Mouse (Mus musculus) ZHBTc4 (cell line): Measurements from ENCODE around the gene Jak1.

Experiments used
- DNase-seq: peaks from one replicate; pipeline ENCODE4 v3.0.0-alpha.2; 2011; ENCODE audit warnings: low read depth, low spot score

The Jak1 gene

DNA sequence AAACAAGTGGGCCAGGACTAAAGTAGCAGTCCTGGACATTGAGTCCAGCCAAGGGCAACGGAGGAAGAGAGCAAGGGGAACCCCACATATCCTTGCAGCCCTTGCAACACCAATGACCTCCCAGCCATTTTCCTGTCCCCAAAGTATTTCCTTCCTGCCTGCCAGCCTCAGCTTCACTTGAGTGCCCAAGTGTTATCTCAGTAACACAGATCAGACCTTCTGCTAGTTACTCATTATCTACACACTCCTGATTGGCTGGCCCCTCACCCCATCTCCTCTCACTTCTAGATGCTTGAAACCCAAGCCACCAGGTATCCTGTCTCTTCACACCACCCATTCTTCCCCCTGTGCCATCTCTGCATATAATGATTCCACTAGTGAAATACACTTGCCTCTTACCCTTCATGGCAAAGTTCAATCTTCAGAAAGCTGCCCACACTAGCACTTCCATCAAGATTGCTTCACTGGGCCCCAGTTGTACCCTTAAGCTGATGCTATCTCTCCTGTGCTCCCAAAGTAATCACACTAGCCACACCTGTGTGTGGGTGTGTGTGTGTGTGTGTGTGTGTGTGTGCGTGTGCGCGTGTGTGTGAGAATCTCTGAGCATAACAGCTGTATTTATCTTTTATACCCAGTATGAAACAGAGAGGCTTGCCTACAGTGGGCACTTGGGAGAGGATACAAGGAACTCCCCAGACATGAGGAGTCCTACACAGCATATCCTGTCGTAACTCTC, 72.7 kb downstream of the Jak1 start:
- no peak for DNase-seq

GRCm38 (mm10) chr4:101187381-101187780, 77.7 kb downstream of the Jak1 start:
- no peak for DNase-seq

DNA sequence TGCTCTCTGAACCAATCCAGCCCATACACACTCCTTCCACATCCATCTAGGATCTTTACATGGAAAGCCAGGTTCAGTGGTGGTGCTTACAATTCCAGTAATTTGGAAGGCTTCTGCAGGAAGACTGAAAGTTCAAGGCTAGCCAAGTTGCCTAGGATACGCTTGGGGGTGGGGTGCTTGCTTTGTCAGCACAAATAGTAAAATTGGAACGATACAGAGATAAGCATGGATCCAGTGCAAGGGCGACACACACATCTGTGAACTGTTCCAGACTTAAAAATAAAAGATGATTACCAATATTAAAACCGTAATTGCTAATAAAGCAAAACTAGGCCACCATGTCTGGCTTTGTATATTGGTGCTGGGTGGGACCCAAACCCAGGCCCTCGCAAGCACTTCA, 78.5 kb downstream of the Jak1 start:
- DNase-seq, result no peak

DNA sequence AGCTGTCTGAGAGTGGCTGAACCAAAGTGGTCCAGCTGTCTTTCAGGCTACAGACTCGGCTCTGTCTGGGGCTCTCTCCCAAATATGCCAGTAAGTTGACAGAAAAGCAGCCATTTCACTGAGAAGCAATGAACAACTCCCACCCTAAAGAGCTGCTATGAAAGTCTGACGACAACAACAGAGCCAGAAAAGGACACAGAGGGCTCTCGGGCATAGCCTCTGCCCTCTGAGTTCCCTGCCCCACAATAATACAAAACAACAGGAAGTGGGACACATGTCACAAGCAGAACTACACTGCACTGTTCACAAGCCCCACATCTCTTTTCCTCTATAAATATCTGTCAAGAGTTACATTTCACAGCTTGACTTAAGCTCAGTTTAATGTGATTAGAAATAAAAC, 79.9 kb downstream of the Jak1 start:
- DNase-seq, result no peak

- peak; percentile 16 for DNase-seq
Measured at GRCm38 (mm10) chr4:101182603-101183011, 82.5 kb downstream of the Jak1 start.

DNA sequence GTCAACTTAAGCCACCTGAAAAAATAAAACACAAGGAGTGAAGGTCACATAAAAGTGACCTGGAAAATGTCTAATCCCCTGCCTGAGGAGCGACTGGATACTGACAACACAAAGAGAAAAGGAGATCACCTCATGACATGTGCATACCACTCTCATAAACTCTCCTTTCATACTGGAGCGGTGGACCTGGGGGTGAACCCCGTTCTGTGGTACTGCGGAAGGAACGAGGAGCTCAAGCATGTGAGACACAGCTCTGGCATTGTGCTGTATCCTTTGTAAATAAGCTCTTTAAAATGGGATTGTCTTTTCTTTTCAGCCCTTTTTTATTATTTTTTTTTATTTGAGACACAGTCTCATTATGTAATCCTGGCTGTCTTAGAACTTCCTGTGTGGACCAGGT, 84.4 kb downstream of the Jak1 start:
- DNase-seq, result no peak

GRCm38 (mm10) chr4:101179836-101180235, 85.2 kb downstream of the Jak1 start:
- DNase-seq, result no peak

DNA sequence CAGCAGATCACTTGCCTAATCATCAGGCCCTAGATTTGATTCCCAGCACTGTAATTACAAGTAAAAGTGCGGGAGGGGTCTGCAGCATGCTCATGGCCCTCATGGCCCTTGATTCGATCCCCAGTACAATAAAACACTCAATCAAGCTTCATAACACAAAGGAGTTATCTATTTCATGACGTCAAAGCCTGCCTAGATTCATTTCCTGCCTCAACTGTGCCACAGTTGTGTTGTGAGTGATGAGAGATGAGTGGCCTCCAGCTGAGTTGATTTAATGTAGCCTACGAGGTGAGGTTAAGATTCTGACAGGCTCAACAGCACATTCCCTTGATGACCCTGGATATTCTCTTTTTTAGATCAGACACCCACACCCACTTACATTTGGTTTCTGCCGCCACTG, 86.0 kb downstream of the Jak1 start:
- DNase-seq, result no peak

DNA sequence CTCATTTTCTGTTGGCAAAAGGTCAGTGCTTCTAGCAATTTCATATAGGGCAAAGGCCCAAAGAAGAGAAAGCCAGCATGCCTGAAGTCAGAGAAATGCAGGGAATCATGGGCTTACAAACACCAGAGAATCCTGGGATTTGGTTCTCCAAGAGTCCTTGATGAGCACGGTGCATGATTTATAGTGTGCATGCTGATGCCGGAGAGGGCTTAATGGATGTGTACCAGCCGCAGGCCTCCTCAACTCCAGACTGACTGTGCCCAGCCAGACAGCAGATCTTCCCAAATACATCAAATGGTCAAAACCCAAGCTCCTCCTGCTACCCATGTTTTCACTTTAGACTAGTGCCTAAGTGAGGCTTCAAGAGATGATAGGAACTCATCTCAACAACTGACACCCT, 87.3 kb downstream of the Jak1 start:
- DNase-seq, result no peak

DNA sequence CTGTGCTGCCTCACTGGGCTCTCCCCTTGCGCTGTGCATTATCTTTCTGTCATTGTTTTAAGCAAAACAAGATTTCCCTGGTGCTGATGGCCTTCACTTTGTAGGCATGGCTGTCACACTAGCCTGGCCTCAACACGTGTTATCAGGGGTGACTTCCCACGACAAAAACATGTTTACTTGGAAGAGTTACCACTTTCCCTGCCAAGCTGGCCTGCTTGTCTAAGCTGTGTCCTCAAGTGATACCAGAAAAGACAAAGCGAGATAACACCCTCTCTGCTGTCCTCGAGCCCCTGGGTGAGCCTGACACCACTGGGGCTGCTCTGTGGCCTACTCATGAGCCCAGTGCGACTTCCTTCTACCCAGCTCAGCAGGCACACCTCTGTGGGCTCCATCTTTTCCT, 89.0 kb downstream of the Jak1 start:
- no peak for DNase-seq

DNA sequence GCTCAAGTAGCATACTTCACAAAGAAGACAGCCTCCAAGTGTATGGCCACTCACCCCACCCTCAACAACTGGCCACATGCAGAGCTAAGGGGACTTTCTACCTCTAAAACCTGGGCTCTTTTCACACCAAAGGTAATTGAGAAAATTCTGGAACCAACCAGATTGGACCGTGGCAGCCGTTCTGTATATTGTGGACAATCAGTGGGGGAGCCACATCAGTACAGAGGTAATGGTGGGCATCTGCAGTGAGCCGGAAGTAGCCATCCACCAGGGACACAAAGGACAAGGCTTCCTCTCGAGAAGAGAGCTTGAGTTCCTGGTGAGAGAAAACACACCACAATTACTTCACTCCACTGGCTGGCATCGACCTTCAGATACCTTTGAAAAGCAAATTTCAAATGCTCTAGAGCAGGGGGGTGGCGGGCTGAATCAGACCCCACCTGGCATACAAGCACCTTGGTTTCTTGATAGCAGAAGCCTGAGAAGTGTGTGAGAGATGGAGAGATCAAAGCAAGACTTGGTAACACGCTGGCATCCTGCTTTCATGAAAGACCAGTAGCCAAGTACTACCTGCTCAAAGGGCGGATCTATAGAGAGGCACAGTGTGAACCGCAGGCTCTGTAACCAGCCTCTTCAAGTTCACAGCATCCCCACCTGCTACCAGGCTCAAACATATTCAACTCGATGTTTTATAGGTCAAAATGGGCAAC, 90.0 kb downstream of the Jak1 start:
- DNase-seq, result no peak

DNA sequence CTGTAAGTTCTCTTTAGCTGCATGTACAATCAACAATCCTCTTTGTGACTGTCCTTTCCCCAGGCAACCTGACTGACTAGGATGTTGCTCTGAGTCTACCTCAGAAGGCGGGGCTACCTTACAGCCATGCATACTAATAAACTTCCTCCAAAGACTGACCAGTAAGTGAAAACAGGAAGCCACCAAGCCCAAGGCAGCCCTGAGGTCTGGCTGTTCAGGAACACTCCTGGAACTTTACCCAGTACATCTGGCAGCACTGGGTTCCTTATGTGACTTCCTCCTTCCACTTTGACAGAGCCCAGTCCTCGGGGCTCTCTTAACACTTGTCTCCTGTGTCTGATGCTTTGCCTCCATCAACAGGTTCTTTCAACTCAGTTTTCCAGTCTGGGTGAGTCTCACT, 92.3 kb downstream of the Jak1 start:
- peak; percentile 14 for DNase-seq

DNA sequence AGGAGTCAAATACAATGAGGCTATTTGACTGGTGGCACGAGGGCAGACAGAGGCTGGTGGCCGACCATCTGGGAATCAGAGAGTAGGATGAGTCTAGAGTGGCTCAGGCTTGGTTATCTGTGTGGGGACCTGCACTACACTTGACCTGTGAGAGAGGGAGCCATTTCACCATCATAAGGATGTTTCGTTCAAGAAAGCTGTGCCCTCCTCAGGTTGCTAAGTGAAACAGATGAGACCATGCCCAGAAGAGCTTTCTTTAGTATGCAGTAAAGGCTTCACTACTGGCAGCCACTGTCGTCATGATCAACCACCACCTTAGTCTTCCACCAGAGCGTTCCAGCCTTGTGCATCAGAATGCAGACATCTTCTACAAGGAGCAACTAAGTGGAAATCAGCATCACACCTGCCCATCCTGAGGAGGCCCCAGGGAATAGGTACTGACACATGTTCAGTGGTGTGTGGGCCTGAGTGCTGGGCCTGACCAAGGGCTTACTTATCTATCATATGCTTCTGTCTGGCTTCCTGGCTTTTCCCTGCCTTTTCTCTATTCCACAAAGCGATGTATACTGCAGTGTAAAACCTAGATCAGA, 96.8 kb downstream of the Jak1 start:
- peak; percentile 42 for DNase-seq

DNA sequence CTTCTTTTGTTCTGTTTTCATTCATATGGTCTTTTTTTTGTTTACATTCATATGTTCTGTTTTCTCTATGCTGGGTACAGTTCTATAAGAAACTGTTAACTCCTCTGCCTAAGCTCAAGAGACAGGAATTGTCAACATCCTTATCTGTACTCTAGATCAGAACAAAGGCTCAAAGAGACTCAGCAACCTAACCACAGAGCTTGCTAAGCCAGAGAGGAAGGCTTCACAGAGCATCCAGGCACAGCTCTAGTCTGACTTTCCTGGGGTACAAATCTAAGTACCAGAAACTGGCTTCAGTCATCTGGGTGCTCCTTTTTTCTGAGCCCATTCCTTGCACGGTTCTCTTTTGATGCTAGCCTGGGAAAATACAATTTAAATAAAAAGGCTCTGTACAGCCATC, 97.3 kb downstream of the Jak1 start:
- no peak for DNase-seq

DNA sequence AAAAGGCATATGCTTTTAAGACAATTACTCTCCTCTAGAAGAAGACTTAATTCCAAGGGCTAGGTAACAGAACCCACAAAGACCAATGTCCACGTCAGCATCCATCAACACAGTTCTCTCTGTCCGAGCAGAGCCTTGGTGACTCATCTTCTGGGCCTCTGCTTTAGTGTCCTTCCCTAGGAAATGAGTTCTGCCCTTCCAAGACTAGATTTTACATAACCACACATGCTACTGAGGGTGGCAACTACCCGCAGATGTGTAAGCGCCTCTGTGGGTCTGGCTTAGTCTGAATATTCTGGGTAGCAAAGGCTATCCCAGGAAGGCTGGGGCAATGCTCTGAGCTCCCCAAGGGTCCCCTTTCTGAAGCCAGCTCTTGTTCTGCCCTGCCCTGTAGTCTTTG, 99.3 kb downstream of the Jak1 start:
- no peak for DNase-seq

DNA sequence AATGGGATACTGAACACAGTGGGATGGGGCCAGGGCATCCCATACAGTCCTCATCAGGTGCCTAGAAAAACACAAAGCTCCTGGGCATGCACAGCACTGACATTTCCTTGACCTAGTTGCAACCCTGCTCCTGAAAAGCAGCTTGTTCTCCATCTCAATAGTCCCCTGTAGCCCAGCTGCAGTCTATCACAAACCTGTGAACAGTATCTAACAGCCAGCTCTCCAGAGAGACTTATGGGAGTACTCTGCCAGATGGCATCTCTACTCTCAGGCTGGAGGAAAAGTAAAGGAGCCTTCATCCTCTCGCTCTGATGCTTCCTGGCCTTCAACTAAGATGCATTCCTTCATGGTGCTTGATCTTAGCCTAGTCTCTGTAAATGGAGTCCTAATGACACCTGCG, 100.4 kb downstream of the Jak1 start:
- DNase-seq, result no peak

DNA sequence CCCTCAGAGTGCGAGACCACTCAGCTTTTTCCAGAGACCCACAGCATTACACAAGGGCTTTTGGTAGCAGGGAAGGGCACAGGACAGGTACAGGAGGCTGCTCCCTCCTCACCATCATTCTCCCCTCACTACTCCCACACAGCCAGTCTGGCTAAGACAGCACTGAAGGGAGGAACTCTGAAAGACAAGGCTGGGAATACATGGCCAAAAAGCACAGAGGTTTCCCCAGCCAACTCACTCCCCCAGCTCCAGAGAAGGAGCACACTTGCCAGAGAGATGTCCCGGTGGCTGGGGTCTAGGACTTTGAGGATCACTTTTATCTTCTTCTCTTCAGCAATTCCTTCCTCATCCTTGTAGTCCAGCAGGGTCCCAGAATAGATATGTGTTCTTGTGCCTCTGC, 100.9 kb downstream of the Jak1 start:
- no peak for DNase-seq

- DNase-seq, result no peak
Measured at GRCm38 (mm10) chr4:101160821-101161220, 104.3 kb downstream of the Jak1 start.

GRCm38 (mm10) chr4:101159191-101159764, 105.8 kb downstream of the Jak1 start:
- no peak for DNase-seq

GRCm38 (mm10) chr4:101158282-101158681, 106.8 kb downstream of the Jak1 start:
- no peak for DNase-seq

DNA sequence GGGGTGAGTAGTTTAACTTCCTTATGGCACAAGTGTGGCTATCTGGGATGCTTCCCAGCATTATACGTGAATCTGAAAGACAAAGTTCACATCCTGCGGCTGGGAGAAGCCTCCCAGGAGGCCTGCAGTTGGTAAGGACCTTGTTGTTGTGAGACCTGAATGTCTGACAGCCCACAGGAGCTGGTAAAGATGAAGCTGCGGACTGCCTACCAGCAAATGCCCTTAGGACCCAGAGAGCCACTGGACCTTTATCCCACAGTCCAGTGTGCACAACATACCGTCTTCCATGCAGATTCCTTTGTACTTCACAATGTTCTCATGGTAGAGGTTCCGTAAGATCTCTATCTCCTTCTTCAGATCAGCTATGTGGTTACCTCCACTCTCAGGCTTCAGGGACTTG, 107.6 kb downstream of the Jak1 start:
- DNase-seq, result no peak

GRCm38 (mm10) chr4:101155541-101155940, 109.5 kb downstream of the Jak1 start:
- DNase-seq, result no peak
